Mouse (Mus musculus) mature B cell (primary cell): Measurements from ENCODE around the gene Rnf111.
"Not testable (repeated sequence)": the region's sequence is repeated elsewhere in the genome, so short reads cannot be mapped to it uniquely, and the experiment has no call there.

Experiments used
- in situ Hi-C: fragments of 300-500 bp; cut with MboI; formaldehyde crosslinking; loops from 2 replicates; pipeline ENCODE4 v1.14.3; 2019

The Rnf111 gene

GRCm38 (mm10) chr9:70496990-70497389, 6.5 kb downstream of the Rnf111 start:
- in situ Hi-C loops = no loop called here

DNA sequence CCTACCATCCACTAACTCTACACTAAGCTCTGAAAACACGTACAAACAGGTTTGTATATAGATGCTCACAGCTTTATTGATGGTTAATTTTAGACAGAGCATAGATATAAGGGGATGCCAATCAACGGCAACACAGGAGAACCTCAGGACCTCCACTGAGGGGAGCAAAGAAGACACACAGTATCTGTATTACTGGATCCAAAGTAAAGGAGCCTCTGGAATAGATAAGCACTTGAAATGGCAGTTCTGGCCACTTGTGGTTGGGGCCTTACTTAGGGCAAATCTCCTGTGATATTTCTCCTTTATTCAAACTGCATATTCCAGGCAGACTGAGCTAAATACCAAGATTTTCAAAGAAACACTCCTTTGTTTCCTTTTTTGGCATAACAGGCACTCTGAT, 10.5 kb downstream of the Rnf111 start:
- in situ Hi-C loops = no loop called here

DNA sequence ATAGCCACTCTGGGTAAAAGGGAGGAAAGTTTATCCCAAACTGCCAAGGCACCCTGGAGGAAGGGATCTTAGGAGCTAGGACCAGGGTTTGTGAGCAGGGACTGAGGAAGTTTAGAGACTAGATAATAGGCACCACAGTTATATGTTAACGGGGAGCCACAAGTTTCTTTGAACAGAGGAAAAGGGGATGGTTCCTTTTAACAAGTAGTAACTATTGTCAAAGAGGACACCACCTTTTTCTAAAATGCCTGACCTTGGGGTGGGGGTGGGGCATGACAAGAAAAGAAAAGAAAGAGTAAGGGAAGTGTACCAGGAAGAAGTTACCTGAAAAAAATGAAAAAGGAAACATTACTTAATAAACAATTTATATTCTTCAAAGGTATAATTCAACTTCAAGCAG, 12.3 kb downstream of the Rnf111 start:
- in situ Hi-C loops = no loop called here

DNA sequence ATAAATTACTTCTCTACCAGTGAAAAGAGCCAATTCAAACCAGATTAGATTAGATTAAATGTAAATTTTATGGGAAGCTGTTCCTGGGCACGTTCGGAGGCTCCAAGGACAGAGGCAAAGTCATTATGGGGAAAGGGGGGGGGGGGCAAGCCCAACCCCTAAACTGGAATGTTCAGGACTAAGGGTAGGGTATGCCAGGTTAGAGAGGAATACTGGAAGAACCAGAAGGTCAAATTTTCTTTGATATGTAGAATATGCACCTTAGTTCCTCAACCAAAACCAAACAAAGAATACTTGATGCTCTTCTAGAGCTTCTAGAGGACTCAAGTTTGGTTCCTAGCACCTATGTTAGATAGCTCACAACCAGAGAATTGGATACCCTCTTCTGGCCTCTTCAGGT, 16.1 kb downstream of the Rnf111 start:
- in situ Hi-C loops = no loop called here

- in situ Hi-C loops = no loop called here
Observed at GRCm38 (mm10) chr9:70485840-70486239, 17.7 kb downstream of the Rnf111 start.

GRCm38 (mm10) chr9:70483495-70483894, 20.0 kb downstream of the Rnf111 start:
- in situ Hi-C loops = no loop called here

DNA sequence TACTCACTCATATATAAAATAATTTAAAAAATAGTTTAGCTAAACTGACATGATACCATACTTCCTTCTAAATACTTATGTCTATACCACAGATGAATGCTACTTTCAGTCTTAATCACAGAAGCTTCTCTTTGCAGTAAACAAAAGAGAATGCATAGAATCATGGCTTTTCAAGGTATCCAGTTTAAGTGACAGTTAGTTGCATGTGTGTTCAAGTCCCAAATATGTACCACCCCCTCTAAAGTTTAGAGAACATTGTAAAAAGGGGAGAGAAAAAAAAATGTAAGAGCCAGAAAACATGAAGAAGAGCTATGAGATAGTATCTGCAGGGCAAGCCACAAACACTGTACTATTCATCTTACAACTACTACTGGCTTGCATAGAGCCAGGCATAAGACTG, 21.7 kb downstream of the Rnf111 start:
- in situ Hi-C loops = no loop called here

DNA sequence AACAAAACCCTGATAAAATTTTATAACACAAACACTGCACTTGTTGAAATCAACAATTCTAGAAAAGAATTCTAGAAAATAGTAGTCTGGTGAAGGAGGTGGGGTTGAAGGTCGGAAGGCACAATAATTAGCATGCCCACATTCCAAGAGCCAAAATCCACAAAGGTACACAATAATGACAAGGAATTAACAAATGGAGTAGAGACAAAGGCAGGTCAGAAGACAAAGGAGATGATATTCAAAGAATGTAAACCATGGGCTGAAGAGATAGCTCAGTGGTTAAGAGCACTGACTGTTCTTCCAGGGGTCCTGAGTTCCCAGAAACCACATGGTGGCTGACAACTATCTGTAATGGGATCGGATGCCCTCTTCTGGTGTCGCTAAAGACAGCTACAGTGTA, 26.3 kb downstream of the Rnf111 start:
- in situ Hi-C loops = no loop called here

DNA sequence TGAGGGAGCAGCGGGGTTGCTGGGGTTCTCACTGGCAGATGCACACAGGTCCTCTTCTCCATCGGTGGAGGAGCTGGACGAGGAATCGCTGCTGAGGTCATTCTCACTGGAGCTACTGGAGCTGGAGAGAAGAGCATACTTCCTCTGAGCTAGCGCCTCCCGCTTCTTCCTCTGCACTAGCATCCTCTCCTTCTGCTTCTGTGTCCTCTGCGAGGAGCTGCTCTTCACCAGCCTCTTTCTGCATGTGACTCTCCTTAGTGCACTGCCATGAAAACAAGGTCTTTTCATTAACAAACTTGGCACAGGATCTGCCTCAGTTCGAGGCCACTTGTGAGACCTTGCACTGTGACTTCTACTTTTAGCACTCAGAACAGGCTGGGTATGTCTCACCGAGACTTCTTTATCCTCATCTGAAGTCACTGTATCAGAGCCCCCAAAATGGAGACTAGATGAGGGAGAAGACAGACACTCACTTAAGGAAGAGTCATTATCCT, 27.7 kb downstream of the Rnf111 start:
- in situ Hi-C loops = no loop called here

- in situ Hi-C loops = no loop called here
Observed at GRCm38 (mm10) chr9:70473400-70473799, 30.1 kb downstream of the Rnf111 start.

GRCm38 (mm10) chr9:70463091-70463490, 40.4 kb downstream of the Rnf111 start:
- in situ Hi-C loops = not testable (repeated sequence)

GRCm38 (mm10) chr9:70452371-70452770, 51.2 kb downstream of the Rnf111 start:
- in situ Hi-C loops = no loop called here

GRCm38 (mm10) chr9:70449072-70449471, 54.5 kb downstream of the Rnf111 start:
- in situ Hi-C loops = no loop called here

DNA sequence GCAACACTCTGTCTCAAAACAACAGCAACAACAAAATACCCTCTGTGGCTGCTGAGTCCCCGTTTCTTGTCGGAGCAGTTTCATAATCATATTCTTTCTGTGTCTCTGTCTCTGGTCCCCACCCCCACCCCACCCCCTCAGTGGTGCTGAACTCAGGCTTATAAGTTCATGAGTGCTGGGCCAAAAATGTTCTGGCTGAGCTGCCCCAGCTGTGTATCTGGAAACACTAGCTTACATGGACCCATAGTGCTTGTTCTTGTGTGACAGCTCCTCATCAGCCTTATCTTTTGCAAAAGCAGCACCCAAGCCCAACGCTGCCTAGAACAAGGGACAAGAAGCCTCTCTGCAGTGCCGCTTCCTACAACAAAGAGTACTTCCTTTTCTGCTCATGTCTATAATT, 63.6 kb downstream of the Rnf111 start:
- in situ Hi-C loops = no loop called here

GRCm38 (mm10) chr9:70422661-70423060, 80.9 kb downstream of the Rnf111 start:
- in situ Hi-C loops = no loop called here

- in situ Hi-C loops = no loop called here
Observed at GRCm38 (mm10) chr9:70421257-70422056, 82.1 kb downstream of the Rnf111 start, which contains the start of gene Ccnb2. Gene Ccnb2 (minus strand): TSS chr9:70421547.

- in situ Hi-C loops = no loop called here
Observed at GRCm38 (mm10) chr9:70416412-70416811, 87.1 kb downstream of the Rnf111 start.

DNA sequence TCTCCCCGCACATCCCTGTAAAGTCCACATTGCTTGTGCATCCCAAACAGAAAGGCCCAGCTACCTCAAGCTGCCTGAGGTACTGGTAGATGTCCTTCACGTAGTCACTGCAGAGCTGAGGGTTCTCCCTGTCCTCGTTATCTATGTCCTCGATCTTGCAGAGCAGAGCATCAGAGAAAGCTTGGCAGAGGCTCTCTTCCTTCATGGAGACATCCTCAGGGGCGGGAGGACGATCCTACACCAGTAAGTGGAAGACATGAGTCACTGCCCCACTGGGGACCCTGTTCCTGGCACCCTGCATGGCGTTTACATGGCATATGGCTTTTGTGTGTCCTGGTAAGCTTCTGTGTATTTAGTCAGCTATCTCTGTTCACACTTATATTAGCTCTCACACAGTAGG, 90.5 kb downstream of the Rnf111 start:
- in situ Hi-C loops = no loop called here

DNA sequence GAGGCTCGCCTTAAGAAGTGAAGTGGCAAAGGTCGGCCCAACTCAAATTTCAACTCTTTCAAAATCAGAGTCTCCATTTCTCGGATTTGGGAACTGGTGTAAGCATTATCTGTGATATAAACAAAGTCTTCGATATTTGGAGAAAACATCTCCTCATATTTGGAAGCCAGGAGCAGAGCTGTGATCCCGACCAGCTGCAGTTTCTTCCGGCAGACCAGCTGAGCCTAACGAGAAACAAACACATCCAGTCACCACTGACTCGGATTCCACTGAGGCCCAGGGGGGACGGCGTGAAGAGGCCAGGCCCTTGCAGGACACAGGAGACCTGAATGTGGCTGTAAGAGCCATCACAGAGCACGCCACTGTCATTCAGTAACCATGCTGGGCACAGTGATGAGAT, 92.9 kb downstream of the Rnf111 start:
- in situ Hi-C loops = no loop called here

- in situ Hi-C loops = no loop called here
Observed at GRCm38 (mm10) chr9:70409743-70410142, 93.8 kb downstream of the Rnf111 start.

DNA sequence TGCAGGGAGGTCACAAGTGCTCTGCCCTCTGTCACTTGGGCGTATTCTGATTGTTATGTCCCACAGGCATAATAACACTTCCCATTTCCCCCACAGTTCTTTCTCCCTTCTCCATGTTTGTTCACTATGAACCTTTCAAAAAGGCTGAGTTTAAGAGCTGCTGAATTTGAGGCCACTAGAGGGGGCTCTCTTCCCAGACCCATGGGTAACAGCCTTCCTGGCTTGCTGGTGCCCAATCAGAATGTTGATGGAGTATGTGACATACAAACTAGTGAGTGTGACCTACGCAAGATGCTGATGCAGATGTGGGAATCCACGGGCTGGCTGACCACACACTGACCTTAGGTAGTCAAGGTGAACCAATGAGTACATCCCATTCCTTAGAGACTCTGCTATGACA, 94.7 kb downstream of the Rnf111 start:
- in situ Hi-C loops = no loop called here

- in situ Hi-C loops = no loop called here
Observed at GRCm38 (mm10) chr9:70406596-70406995, 96.9 kb downstream of the Rnf111 start.

DNA sequence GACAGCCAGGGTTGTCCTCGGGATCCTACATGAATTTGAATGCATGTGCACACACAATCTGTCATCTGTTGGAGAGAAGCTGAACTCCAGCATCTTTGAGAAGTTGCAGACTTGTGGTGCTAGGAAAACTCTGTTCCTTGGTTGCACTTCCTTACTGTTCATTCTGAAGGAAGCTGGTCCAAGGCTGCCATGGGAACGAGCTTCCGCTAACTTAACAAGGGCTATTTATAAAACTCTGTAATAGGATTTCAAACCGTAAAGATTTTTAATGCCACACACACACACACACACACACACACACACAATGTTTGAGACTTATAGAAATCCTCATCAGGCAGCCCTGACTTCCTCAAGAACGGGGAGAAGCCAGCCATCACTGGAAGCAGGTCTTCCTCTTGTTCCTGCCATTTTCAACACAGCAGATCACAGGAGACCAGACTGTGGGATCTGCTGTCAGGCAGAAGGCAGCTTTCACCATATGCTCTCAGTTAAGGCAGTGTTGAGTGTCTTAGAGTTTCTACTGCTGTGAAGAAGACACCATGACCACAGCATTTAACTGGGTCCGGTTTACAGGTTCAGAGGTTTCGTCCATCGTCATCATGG, 101.5 kb downstream of the Rnf111 start:
- in situ Hi-C loops = no loop called here
